Mouse (Mus musculus): Measurements from ENCODE around the gene Rap1gap2.
A peak's percentile ranks its signal among the peaks of the same experiment; 100 is the strongest.

Rap1gap2 gene

GRCm38 (mm10) chr11:74610545-74611176 lies at the start of gene Rap1gap2:
Gene Rap1gap2 (minus strand): TSS chr11:74610915.
- DNase-seq (ENCODE audit: low spot score) = peak; percentile 38

- DNase-seq (ENCODE audit: low spot score) = no peak
Measured at GRCm38 (mm10) chr11:74660336-74660735, 49.6 kb upstream of the Rap1gap2 start.

- DNase-seq (ENCODE audit: low spot score) = no peak
Measured at GRCm38 (mm10) chr11:74655941-74656340, 45.2 kb upstream of the Rap1gap2 start.

- no peak for DNase-seq (ENCODE audit: low spot score)
Measured at GRCm38 (mm10) chr11:74653385-74653784, 42.7 kb upstream of the Rap1gap2 start.

- no peak for DNase-seq (ENCODE audit: low spot score)
Measured at GRCm38 (mm10) chr11:74652791-74653191, 42.1 kb upstream of the Rap1gap2 start.

- no peak for DNase-seq (ENCODE audit: low spot score)
Measured at GRCm38 (mm10) chr11:74650576-74651100, 39.9 kb upstream of the Rap1gap2 start.

- DNase-seq (ENCODE audit: low spot score) = peak; percentile 41
Measured at GRCm38 (mm10) chr11:74649647-74650551, 39.2 kb upstream of the Rap1gap2 start.

- DNase-seq (ENCODE audit: low spot score) = peak; percentile 97
Measured at GRCm38 (mm10) chr11:74649095-74649646, 38.5 kb upstream of the Rap1gap2 start, which contains the start of gene Cluh. Gene Cluh (plus strand): TSS chr11:74649495.

GRCm38 (mm10) chr11:74648676-74649075 lies 38.0 kb upstream of the Rap1gap2 start:
- no peak for DNase-seq (ENCODE audit: low spot score)

- DNase-seq (ENCODE audit: low spot score) = no peak
Measured at GRCm38 (mm10) chr11:74647966-74648365, 37.3 kb upstream of the Rap1gap2 start.

- no peak for DNase-seq (ENCODE audit: low spot score)
Measured at GRCm38 (mm10) chr11:74639628-74640027, 28.9 kb upstream of the Rap1gap2 start.

- DNase-seq (ENCODE audit: low spot score) = no peak
Measured at GRCm38 (mm10) chr11:74638791-74639411, 28.2 kb upstream of the Rap1gap2 start.

- peak; percentile 85 for DNase-seq (ENCODE audit: low spot score)
Measured at GRCm38 (mm10) chr11:74637971-74638790, 27.5 kb upstream of the Rap1gap2 start.

GRCm38 (mm10) chr11:74637486-74637885 lies 26.8 kb upstream of the Rap1gap2 start:
- DNase-seq (ENCODE audit: low spot score) = no peak

GRCm38 (mm10) chr11:74634490-74635275 lies 24.0 kb upstream of the Rap1gap2 start:
- peak; percentile 88 for DNase-seq (ENCODE audit: low spot score)

GRCm38 (mm10) chr11:74631880-74632789 lies 21.4 kb upstream of the Rap1gap2 start:
- DNase-seq (ENCODE audit: low spot score) = no peak

- no peak for DNase-seq (ENCODE audit: low spot score)
Measured at GRCm38 (mm10) chr11:74627481-74627880, 16.8 kb upstream of the Rap1gap2 start.

- DNase-seq (ENCODE audit: low spot score) = no peak
Measured at GRCm38 (mm10) chr11:74625333-74625732, 14.6 kb upstream of the Rap1gap2 start.

GRCm38 (mm10) chr11:74623693-74624092 lies 13.0 kb upstream of the Rap1gap2 start:
- DNase-seq (ENCODE audit: low spot score) = no peak

Data from embryo, embryonic 10 days (tissue).